22 mouse cellular contexts compared by ENCODE assay signal in genomic region chr11:107872743-107873142, GRCm38 (mm10). TPM values are rescaled to one million over a fixed set of nuclear protein-coding genes. Genes with fewer than 3 reads are reported as not detected.
DNase-seq lines count a peak whose midpoint lies in the region; ATAC-seq and TF ChIP-seq lines count a peak whose summit lies in the region.
"Had no signal": no experiment of that assay in that cellular context is flagged by ENCODE, and none has a peak within 500 bp of the region (broad histone marks: within the 10 kb centered on the region; RNA-seq: fewer than 3 reads in every experiment).

No protein-coding gene starts in this region.

- H3K4me3 ChIP-seq in intestine, postnatal 0 days (ENCODE audit: low read depth, low read length): no peak overlapping the region
- no peak overlapping the region for H3K4me3 ChIP-seq in intestine, embryonic 16.5 days (ENCODE audit: low read length)
- H3K4me3 ChIP-seq in lung, embryonic 14.5 days (ENCODE audit: low read depth, low read length): no peak overlapping the region
- H3K4me3 ChIP-seq: embryonic facial prominence, embryonic 13.5 days; hindbrain, embryonic 13.5 days; liver, embryonic 13.5 days; neural tube, embryonic 15.5 days had no signal

- no peak for DNase-seq in lung, embryonic 14.5 days
- DNase-seq in lung, adult 18-20 months: no peak
- DNase-seq in ES-CJ7 (ENCODE audit: low read depth, low spot score): peak; percentile 18
- peak; percentile 13 for DNase-seq in induced T-regulatory cell, adult 2 months (ENCODE audit: low read depth)
- DNase-seq in spleen, postnatal 4 days (ENCODE audit: low spot score in 2 of 2): no peak
- no peak for DNase-seq in right cerebral cortex, postnatal 10 days (ENCODE audit: low spot score in 2 of 2)
- DNase-seq: adrenal gland, postnatal 25 days; cerebellum, adult 8-10 months; gastrocnemius, postnatal 10 days; heart, postnatal 10 days; kidney, adult 18-20 months; kidney, postnatal 4 days; liver, embryonic 13.5 days; lung, postnatal 36 days; retina, postnatal 1 day; thymus, postnatal 14 days had no signal

- no peak overlapping the region for H3K27ac ChIP-seq in intestine, postnatal 0 days (ENCODE audit: low read depth, low read length)
- no peak overlapping the region for H3K27ac ChIP-seq in intestine, embryonic 16.5 days (ENCODE audit: low read length)
- H3K27ac ChIP-seq in lung, embryonic 14.5 days (ENCODE audit: low read depth): no peak overlapping the region
- H3K27ac ChIP-seq: embryonic facial prominence, embryonic 13.5 days; hindbrain, embryonic 13.5 days; liver, embryonic 13.5 days; neural tube, embryonic 15.5 days had no signal

- H3K9me3 ChIP-seq in intestine, postnatal 0 days (ENCODE audit: control insufficient read depth): no peaks in the 10 kb centered on the region
- H3K9me3 ChIP-seq in intestine, embryonic 16.5 days (ENCODE audit: control insufficient read depth, low read length): no peaks in the 10 kb centered on the region
- H3K9me3 ChIP-seq in lung, embryonic 14.5 days (ENCODE audit: low read depth, low read length): no peaks in the 10 kb centered on the region
- H3K9me3 ChIP-seq: embryonic facial prominence, embryonic 13.5 days; hindbrain, embryonic 13.5 days; liver, embryonic 13.5 days; neural tube, embryonic 15.5 days had no signal

- 0 out of 2 replicates have a peak, but pooled peaks have one; percentile 19 for TF ChIP-seq CTCF in intestine, postnatal 0 days (IDR thresholded peaks at IDR 0.05; ENCODE audit: low read depth)
- TF ChIP-seq CTCF in lung, embryonic 14.5 days (IDR thresholded peaks at IDR 0.05; ENCODE audit: low read depth): peak; percentile 27; the same call in 1 of the 2 replicates

- ATAC-seq in intestine, postnatal 0 days: no peak
- ATAC-seq in intestine, embryonic 16.5 days: no peak
- ATAC-seq in lung, embryonic 14.5 days (ENCODE audit: insufficient read depth): no peak

- no peaks in the 10 kb centered on the region for H3K27me3 ChIP-seq in intestine, postnatal 0 days (replicated peaks; ENCODE audit: control insufficient read depth, insufficient read depth, low read length)
- H3K27me3 ChIP-seq in intestine, embryonic 16.5 days (replicated peaks; ENCODE audit: control insufficient read depth, insufficient read depth, low read length): no peaks in the 10 kb centered on the region
- H3K27me3 ChIP-seq in lung, embryonic 14.5 days (ENCODE audit: insufficient read depth, low read length): no peaks in the 10 kb centered on the region
- H3K27me3 ChIP-seq: embryonic facial prominence, embryonic 13.5 days; hindbrain, embryonic 13.5 days; liver, embryonic 13.5 days; neural tube, embryonic 15.5 days had no signal

- WGBS in intestine, postnatal 0 days: 67% methylated on average over 6 of the region's 6 CpGs
- 65% methylated on average over 6 of the region's 6 CpGs for WGBS in intestine, embryonic 16.5 days
- 68% methylated on average over 6 of the region's 6 CpGs for WGBS in lung, embryonic 14.5 days

- no peaks in the 10 kb centered on the region for H3K36me3 ChIP-seq in intestine, postnatal 0 days (ENCODE audit: control insufficient read depth, insufficient read depth)
- H3K36me3 ChIP-seq in intestine, embryonic 16.5 days (ENCODE audit: control insufficient read depth, insufficient read depth, low read length): no peaks in the 10 kb centered on the region
- no peaks in the 10 kb centered on the region for H3K36me3 ChIP-seq in lung, embryonic 14.5 days (ENCODE audit: insufficient read depth)
- H3K36me3 ChIP-seq: embryonic facial prominence, embryonic 13.5 days; hindbrain, embryonic 13.5 days; liver, embryonic 13.5 days; neural tube, embryonic 15.5 days had no signal

- H3K4me1 ChIP-seq in intestine, postnatal 0 days (replicated peaks; ENCODE audit: control insufficient read depth, insufficient read depth, low read length): no peaks in the 10 kb centered on the region
- H3K4me1 ChIP-seq in intestine, embryonic 16.5 days (ENCODE audit: control insufficient read depth, insufficient read depth, low read length): no peaks in the 10 kb centered on the region
- no peaks in the 10 kb centered on the region for H3K4me1 ChIP-seq in lung, embryonic 14.5 days (ENCODE audit: insufficient read depth)
- H3K4me1 ChIP-seq: embryonic facial prominence, embryonic 13.5 days; liver, embryonic 13.5 days had no signal

- H3K9ac ChIP-seq in intestine, postnatal 0 days (ENCODE audit: low read depth, low read length): no peak overlapping the region
- no peak overlapping the region for H3K9ac ChIP-seq in intestine, embryonic 16.5 days (ENCODE audit: low read depth, low read length)
- no peak overlapping the region for H3K9ac ChIP-seq in lung, embryonic 14.5 days
- H3K9ac ChIP-seq: embryonic facial prominence, embryonic 13.5 days; hindbrain, embryonic 13.5 days; liver, embryonic 13.5 days; neural tube, embryonic 15.5 days had no signal

- H3K4me2 ChIP-seq in intestine, postnatal 0 days (replicated peaks; ENCODE audit: low read depth): no peak overlapping the region
- H3K4me2 ChIP-seq in intestine, embryonic 16.5 days (ENCODE audit: low read depth, low read length): no peak overlapping the region
- H3K4me2 ChIP-seq in lung, embryonic 14.5 days: no peak overlapping the region
- H3K4me2 ChIP-seq: embryonic facial prominence, embryonic 13.5 days; hindbrain, embryonic 13.5 days; liver, embryonic 13.5 days; neural tube, embryonic 15.5 days had no signal

RNA-seq across cellular contexts. Expression of gene Cacng5, which starts 42.1 kb away (rescaled TPM):
- polyA plus RNA-seq in intestine, postnatal 0 days (2015; fragmentation: Nextera tagmentation; extraction: Ambion mirVana): 0.18 and 0.29 TPM in 2 replicates
- 0.28 and 0.34 TPM in 2 replicates for polyA plus RNA-seq in intestine, embryonic 16.5 days (2015; fragmentation: Nextera tagmentation; extraction: Ambion mirVana)
- 0.16 TPM in 1 of 2 replicates, not detected in the other for polyA plus RNA-seq in lung, embryonic 14.5 days (2014; fragmentation: Nextera tagmentation; extraction: Ambion mirVana)
- polyA plus RNA-seq: C2C12 had no signal

Comparison
In these comparisons a context has a peak if more than half of its experiments do, and no peak if none do; other contexts are left out.
1. DNase-seq: peak in ES-CJ7 (single experiment) and induced T-regulatory cell, adult 2 months (single experiment); none in lung, embryonic 14.5 days (single experiment), lung, adult 18-20 months (0 of 2), spleen, postnatal 4 days (0 of 2) and right cerebral cortex, postnatal 10 days (0 of 2).